Mouse (Mus musculus) heart, adult 11 months (tissue): ENCODE measurements around the gene Gm17387.
"Not testable (repeated sequence)": the region's sequence is repeated elsewhere in the genome, so short reads cannot be mapped to it uniquely, and the experiment has no call there.

Experiments
- DNase-seq: peaks from one replicate; pipeline ENCODE4 v3.0.0; 2022

Gm17387 gene

DNA sequence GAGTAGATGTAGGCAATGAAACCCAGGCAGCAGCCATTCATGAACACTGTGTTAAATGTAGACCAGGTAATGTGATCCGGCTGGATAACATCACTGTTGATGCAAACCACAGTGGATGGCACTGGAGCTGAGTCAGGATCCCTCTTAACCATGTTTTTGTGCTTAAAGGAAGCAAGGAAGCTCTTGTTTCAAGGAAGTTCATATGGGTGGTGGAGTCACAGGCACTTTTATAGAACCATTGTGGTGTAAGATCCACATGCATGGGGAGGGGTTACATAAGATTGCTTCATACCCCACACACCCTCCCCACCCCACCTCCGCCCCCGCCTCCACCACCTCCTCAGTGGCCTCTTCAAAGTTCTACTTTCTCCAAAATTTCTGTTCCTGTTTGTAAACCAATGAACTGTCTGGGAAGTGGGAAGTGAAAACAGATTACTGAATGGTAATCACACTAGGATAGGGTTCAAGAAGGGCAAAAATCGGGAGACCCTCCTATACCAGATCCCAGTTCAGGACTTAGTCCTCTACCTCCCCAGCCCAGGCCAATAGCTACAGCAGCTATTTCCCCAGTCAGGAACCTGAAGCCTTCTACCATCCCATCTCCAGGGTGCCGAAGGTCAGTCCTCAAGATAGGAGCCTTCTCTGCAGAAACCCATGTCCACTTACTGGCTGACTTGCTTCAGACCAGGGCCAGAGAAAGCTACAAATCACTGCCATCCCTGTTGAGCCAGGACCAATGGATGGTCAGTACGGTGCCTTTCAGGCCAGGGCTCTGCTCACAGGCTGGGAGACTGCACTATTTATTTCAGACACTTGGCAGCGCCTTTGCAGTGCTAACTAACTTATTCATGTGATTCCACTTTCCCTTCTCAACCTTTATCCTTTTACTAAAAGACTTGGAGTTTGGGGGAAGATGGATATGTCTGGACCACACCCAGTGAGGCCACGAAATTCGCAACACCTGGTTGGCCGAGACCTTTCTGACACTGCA, 11.9 kb upstream of the Gm17387 start:
- DNase-seq = peak; percentile 96

GRCm38 (mm10) chr7:141017824-141018223, 11.1 kb upstream of the Gm17387 start, which contains the start of gene Ifitm6:
TSS of gene Ifitm6 (minus strand) at chr7:141017924.
- not testable (repeated sequence) for DNase-seq

- DNase-seq = no peak
Measured at GRCm38 (mm10) chr7:141019028-141019427, 9.9 kb upstream of the Gm17387 start.

DNA sequence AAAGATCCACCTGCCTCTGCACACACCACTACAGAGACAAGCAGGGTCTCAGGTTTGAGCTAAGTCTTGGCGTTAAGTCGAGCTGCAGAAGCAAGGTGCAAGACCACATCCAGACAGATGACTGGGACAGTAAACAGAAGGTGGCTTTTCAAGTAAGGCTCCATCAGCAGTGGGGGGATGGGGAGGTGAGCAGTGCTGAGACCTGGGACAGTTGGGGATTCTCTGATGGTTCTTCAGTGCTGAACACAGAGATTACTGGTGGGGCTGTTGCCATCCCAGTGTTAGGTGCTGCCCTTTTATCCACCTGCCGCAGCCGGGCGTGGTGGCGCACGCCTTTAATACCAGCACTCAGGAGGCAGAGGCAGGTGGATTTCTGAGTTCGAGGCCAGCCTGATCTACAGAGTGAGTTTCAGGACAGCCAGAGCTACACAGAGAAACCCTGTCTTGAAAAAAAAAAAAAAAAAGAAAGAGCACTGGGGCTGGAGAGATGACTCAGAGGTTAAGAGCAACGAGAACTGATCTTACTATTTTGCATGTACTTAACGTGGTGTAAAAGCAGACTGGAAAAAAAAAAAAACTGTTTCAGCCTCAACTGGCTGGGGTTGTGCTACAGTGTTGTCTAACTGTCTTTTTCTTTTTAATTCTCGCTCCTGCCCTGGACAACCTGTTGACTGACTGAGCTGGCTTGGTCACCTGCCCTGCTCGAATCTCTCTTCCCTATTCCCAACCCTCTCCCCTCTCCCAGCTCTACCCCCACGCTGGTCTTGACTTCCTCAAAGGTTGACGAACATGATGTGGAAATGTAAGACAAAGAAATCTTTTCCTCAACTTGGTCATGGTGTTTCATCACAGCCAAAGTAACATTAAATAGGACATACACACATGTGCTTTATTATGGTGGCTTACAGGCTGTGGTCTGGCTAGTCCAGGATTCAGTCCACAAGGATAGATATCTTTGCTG, 7.2 kb upstream of the Gm17387 start:
- DNase-seq = peak; percentile 90

DNA sequence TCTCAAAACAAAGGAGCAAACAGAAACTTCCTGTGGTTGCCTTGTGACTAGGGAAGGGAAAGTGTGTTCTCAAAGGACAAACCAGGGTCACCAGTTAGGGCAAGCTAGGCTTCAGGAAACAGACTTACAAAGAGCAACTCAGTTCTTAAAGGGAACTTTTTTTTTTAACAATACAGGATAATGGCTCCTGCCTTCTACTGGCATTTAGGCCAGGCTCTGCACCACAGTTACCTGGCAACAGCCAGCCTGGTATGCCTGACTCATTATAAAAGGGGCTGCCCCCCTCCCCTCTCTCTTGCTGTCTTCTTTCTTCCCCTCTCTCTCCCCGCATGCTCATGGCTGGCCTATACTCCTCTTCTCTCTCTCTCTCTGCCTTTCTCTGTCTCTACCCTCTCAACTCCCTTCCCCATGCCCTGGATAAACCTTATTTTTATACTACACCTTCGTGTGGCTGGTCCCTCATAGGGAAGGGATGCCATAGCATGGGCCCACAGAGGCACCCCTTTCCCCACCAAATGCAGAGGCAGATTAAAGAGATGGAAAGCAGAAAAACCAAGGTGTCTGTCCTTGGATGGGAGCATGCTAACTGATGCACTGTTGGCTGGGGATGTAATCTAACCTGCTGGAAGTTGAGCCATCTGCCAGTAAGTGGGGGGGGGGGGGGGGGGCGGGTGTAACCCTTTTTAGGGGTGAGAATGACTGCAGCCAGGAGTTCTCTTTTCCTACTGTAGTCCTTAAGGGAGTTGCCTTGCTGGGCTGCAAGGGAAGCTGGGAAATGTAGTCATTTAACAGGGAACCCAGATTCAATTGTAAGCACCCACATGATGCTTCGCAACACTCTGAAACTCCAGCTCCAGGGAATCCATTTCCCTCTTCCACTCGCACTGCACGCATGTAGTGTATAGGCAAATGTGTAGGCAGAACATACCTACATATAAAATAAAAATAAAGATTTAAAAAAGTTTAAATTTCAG, 3.8 kb upstream of the Gm17387 start:
- DNase-seq = no peak

- DNase-seq = no peak
Measured at GRCm38 (mm10) chr7:141026097-141026739, 2.7 kb upstream of the Gm17387 start.

- no peak for DNase-seq
Measured at GRCm38 (mm10) chr7:141026740-141027098, 2.2 kb upstream of the Gm17387 start.

GRCm38 (mm10) chr7:141030390-141030789, 1.5 kb downstream of the Gm17387 start:
- DNase-seq = peak; percentile 45

GRCm38 (mm10) chr7:141032458-141033167, 3.7 kb downstream of the Gm17387 start:
- DNase-seq = peak; percentile 79

- not testable (repeated sequence) for DNase-seq
Measured at GRCm38 (mm10) chr7:141036624-141037023, 7.7 kb downstream of the Gm17387 start.

GRCm38 (mm10) chr7:141038090-141039032, 9.4 kb downstream of the Gm17387 start:
- DNase-seq = peak; percentile 85

GRCm38 (mm10) chr7:141039386-141040107, 10.6 kb downstream of the Gm17387 start:
- peak; percentile 80 for DNase-seq

GRCm38 (mm10) chr7:141040867-141041606, 12.1 kb downstream of the Gm17387 start:
- peak; percentile 90 for DNase-seq

GRCm38 (mm10) chr7:141041661-141042060, 12.7 kb downstream of the Gm17387 start:
- peak; percentile 99 for DNase-seq

- peak; percentile 83 for DNase-seq
Measured at GRCm38 (mm10) chr7:141042539-141042938, 13.6 kb downstream of the Gm17387 start.

GRCm38 (mm10) chr7:141046931-141047580, 18.1 kb downstream of the Gm17387 start:
- DNase-seq = peak; percentile 98

GRCm38 (mm10) chr7:141047581-141048225, 18.8 kb downstream of the Gm17387 start:
- DNase-seq = peak; percentile 99
